Mouse (Mus musculus): ENCODE results near the gene Mat2a.

- no peak for TF ChIP-seq CTCF (IDR thresholded peaks at IDR 0.05)
- TF ChIP-seq EP300 (IDR thresholded peaks at IDR 0.05), result no peak
These were observed 56.1 kb downstream of the Mat2a start for GRCm38 (mm10) chr6:72383142-72383820.

Data from lung, postnatal 0 days (tissue).